Mouse (Mus musculus) thymus, adult 2 months (tissue): ENCODE data around the gene Usp16.

Experiments used
- CTCF ChIP-seq: fragments of 200-500 bp; IDR thresholded peaks from 2 replicates; pipeline ENCODE4 v1.5.1; 2012; ENCODE audit warnings: mild to moderate bottlenecking, control low read depth, low read length, moderate library complexity, borderline replicate concordance; ENCODE audit not compliant: control insufficient read depth, poor library complexity, insufficient read depth; ENCODE audit errors: extremely low read depth
- POLR2A ChIP-seq: fragments of 200-500 bp; IDR thresholded peaks from 2 replicates; pipeline ENCODE4 v1.6.1; 2012; ENCODE audit warnings: mild to moderate bottlenecking, low read length, control low read depth, moderate library complexity; ENCODE audit not compliant: control insufficient read depth, poor library complexity, insufficient read depth; ENCODE audit errors: extremely low read depth

- TF ChIP-seq CTCF (no peak), POLR2A (no peak)
These were observed 15.8 kb upstream of the Usp16 start for GRCm38 (mm10) chr16:87438697-87439096.
